Mouse (Mus musculus) ovary, adult 10 weeks (tissue): ENCODE results near the gene Ppme1. TPM values are rescaled to one million over a fixed set of nuclear protein-coding genes. Genes with fewer than 3 reads are reported as not detected.

Source experiments
- polyA plus RNA-seq: library from polyadenylated mRNA; stranded (reverse); fragments of 350-450 nt; fragmentation: Illumina TruSeq; extraction: RNeasy Lipid Tissue Mini Kit (QIAGEN cat#74804); gene quantifications from one replicate; pipeline ENCODE4 v1.2.3, GENCODE M21; 2014

The Ppme1 gene
- 76.0 TPM for polyA plus RNA-seq

GRCm38 (mm10) chr7:100371495-100372451 lies at the start of gene Ppme1, which contains the start of gene C2cd3:
Ppme1 (minus strand) TSS chr7:100372307.
C2cd3 (plus strand) TSS chr7:100372233.

GRCm38 (mm10) chr7:100285383-100285782 lies 86.7 kb downstream of the Ppme1 start, which contains the start of gene P4ha3:
P4ha3 (plus strand) TSS chr7:100285520.

Other genes starting within 250 kb of the Ppme1 start
- gene Lipt2, start 213.0 kb downstream of the Ppme1 start, polyA plus RNA-seq: 35.6 TPM
- 45.4 TPM for gene Kcne3, start 195.8 kb downstream of the Ppme1 start, polyA plus RNA-seq
- gene Pgm2l1, start 144.9 kb downstream of the Ppme1 start, polyA plus RNA-seq: 64.4 TPM
- 2.5 TPM for gene P4ha3, start 86.8 kb downstream of the Ppme1 start, polyA plus RNA-seq
- gene C2cd3, start 74 bp downstream of the Ppme1 start, polyA plus RNA-seq: 38.5 TPM
- gene Ucp3, start 100.7 kb upstream of the Ppme1 start, polyA plus RNA-seq: not detected
- 11.1 TPM for gene Ucp2, start 121.0 kb upstream of the Ppme1 start, polyA plus RNA-seq
- gene Dnajb13, start 142.7 kb upstream of the Ppme1 start, polyA plus RNA-seq: 17.0 TPM
- 8.6 TPM for gene Coa4, start 164.8 kb upstream of the Ppme1 start, polyA plus RNA-seq
- 410 TPM for gene Rab6a, start 235.1 kb upstream of the Ppme1 start, polyA plus RNA-seq
- gene Mrpl48, start 236.0 kb upstream of the Ppme1 start, polyA plus RNA-seq: 67.6 TPM